Mouse (Mus musculus) lung, embryonic 14.5 days (tissue): ENCODE results near the gene Wipf1. TPM values are rescaled to one million over a fixed set of nuclear protein-coding genes. Genes with fewer than 3 reads are reported as not detected.

Experiments used
- ATAC-seq: fragments of 200-750 bp; cut with Nextera tagmentation; 2 replicates; pipeline ENCODE4 v1.8.0; 2017; ENCODE audit warnings: mild to moderate bottlenecking, moderate TSS enrichment, moderate library complexity; ENCODE audit not compliant: insufficient read depth
- DNase-seq: peaks from one replicate; pipeline ENCODE4 v3.0.0-alpha.2; 2015
- H3K27ac ChIP-seq: fragments of 300-500 bp; sonication (generic); 2 replicates; pipeline ENCODE4 v1.5.1; 2014; ENCODE audit warnings: low read depth, mild to moderate bottlenecking, moderate library complexity
- H3K27me3 ChIP-seq: fragments of 300-500 bp; sonication (generic); 2 replicates; pipeline ENCODE4 v1.6.1; 2014; ENCODE audit warnings: low read length, control low read depth; ENCODE audit not compliant: insufficient read depth
- H3K36me3 ChIP-seq: fragments of 300-500 bp; sonication (generic); 2 replicates; pipeline ENCODE4 v1.6.1; 2014; ENCODE audit warnings: control low read depth; ENCODE audit not compliant: insufficient read depth
- H3K4me1 ChIP-seq: fragments of 300-500 bp; sonication (generic); 2 replicates; pipeline ENCODE4 v1.6.1; 2014; ENCODE audit warnings: antibody characterized with exemption, control low read depth; ENCODE audit not compliant: insufficient read depth
- H3K4me2 ChIP-seq: fragments of 300-500 bp; sonication (generic); 2 replicates; pipeline ENCODE4 v1.6.1; 2014; ENCODE audit warnings: mild to moderate bottlenecking
- H3K4me3 ChIP-seq: fragments of 300-500 bp; sonication (generic); 2 replicates; pipeline ENCODE4 v1.5.1; 2014; ENCODE audit warnings: low read depth, low read length
- H3K9ac ChIP-seq: fragments of 300-500 bp; sonication (generic); 2 replicates; pipeline ENCODE4 v1.6.1; 2014
- H3K9me3 ChIP-seq: fragments of 300-500 bp; sonication (generic); 2 replicates; pipeline ENCODE4 v1.6.1; 2016; ENCODE audit warnings: low read depth, low read length, control low read depth
- CTCF ChIP-seq: IDR thresholded peaks from 2 replicates; pipeline ENCODE4 v1.5.1; 2016; ENCODE audit warnings: antibody characterized with exemption, low read depth
- WGBS: fragments of 180-500 bp; shearing (Covaris S2); extraction: QIAGEN DNeasy Blood & Tissue Kit; methylation state at CpG from one replicate; pipeline ENCODE4 v1.1.7; 2014; 5-methylcytosine and 5-hydroxymethylcytosine counted together
- polyA plus RNA-seq: library from polyadenylated mRNA; unstranded; fragments of >200 nt; fragmentation: Nextera tagmentation; extraction: Ambion mirVana; gene quantifications from 2 replicates; pipeline ENCODE4 v1.2.1, GENCODE M21; 2014

Gene Wipf1
- polyA plus RNA-seq, 1 experiment from 2014 or later, result 14.8 TPM

- H3K9me3 ChIP-seq, result no peaks in the 10 kb centered on the region
- no peaks in the 10 kb centered on the region for H3K27me3 ChIP-seq
- no peak for ATAC-seq
- 0 out of 2 replicates have a peak, but pooled peaks cover under 1% of the 10 kb centered on the region for H3K4me1 ChIP-seq
- TF ChIP-seq CTCF, result no peak
- peak; percentile 6 for DNase-seq
- no peak overlapping the region for H3K27ac ChIP-seq
- no peak overlapping the region for H3K4me3 ChIP-seq
- no peak overlapping the region for H3K9ac ChIP-seq
- H3K4me2 ChIP-seq, result no peak overlapping the region
- peaks cover 27% of the 10 kb centered on the region for H3K36me3 ChIP-seq
- WGBS, result 65% methylated on average over 10 of the region's 10 CpGs
These were observed 85.5 kb downstream of the Wipf1 start for GRCm38 (mm10) chr2:73443985-73444384.

- no peaks in the 10 kb centered on the region for H3K27me3 ChIP-seq
- no peak overlapping the region for H3K27ac ChIP-seq
- no peak overlapping the region for H3K4me2 ChIP-seq
- H3K4me3 ChIP-seq, result no peak overlapping the region
- H3K36me3 ChIP-seq, result peaks cover 30% of the 10 kb centered on the region
- no peaks in the 10 kb centered on the region for H3K9me3 ChIP-seq
- no peak for ATAC-seq
- H3K9ac ChIP-seq, result no peak overlapping the region
- DNase-seq, result no peak
- WGBS, result 69% methylated on average over 2 of the region's 2 CpGs
- TF ChIP-seq CTCF, result peak; percentile 28
- no peaks in the 10 kb centered on the region for H3K4me1 ChIP-seq
These were observed 87.5 kb downstream of the Wipf1 start for GRCm38 (mm10) chr2:73442015-73442414.

GRCm38 (mm10) chr2:73440319-73440718 lies 89.2 kb downstream of the Wipf1 start:
- H3K4me3 ChIP-seq, result no peak overlapping the region
- no peak overlapping the region for H3K4me2 ChIP-seq
- H3K27me3 ChIP-seq, result no peaks in the 10 kb centered on the region
- no peak for TF ChIP-seq CTCF
- no peak overlapping the region for H3K9ac ChIP-seq
- H3K27ac ChIP-seq, result no peak overlapping the region
- H3K36me3 ChIP-seq, result peaks cover 37% of the 10 kb centered on the region
- no peaks in the 10 kb centered on the region for H3K4me1 ChIP-seq
- 51% methylated on average over 2 of the region's 2 CpGs for WGBS
- no peaks in the 10 kb centered on the region for H3K9me3 ChIP-seq
- ATAC-seq (no peak), DNase-seq (no peak)

- DNase-seq, result no peak
- no peak for TF ChIP-seq CTCF
- H3K27ac ChIP-seq, result no peak overlapping the region
- no peaks in the 10 kb centered on the region for H3K4me1 ChIP-seq
- WGBS, result 49% methylated on average over 18 of the region's 18 CpGs
- no peak overlapping the region for H3K4me2 ChIP-seq
- no peak for ATAC-seq
- H3K27me3 ChIP-seq, result no peaks in the 10 kb centered on the region
- H3K9ac ChIP-seq, result no peak overlapping the region
- peaks cover 47% of the 10 kb centered on the region for H3K36me3 ChIP-seq
- no peak overlapping the region for H3K4me3 ChIP-seq
- H3K9me3 ChIP-seq, result no peaks in the 10 kb centered on the region
These were observed 92.6 kb downstream of the Wipf1 start for GRCm38 (mm10) chr2:73436976-73437375.

- no peak overlapping the region for H3K27ac ChIP-seq
- no peaks in the 10 kb centered on the region for H3K27me3 ChIP-seq
- no peak for TF ChIP-seq CTCF
- no peak for DNase-seq
- H3K9ac ChIP-seq, result no peak overlapping the region
- no peak for ATAC-seq
- no peaks in the 10 kb centered on the region for H3K9me3 ChIP-seq
- no peaks in the 10 kb centered on the region for H3K4me1 ChIP-seq
- peaks cover 46% of the 10 kb centered on the region for H3K36me3 ChIP-seq
- 84% methylated on average over 2 of the region's 2 CpGs for WGBS
- no peak overlapping the region for H3K4me2 ChIP-seq
- no peak overlapping the region for H3K4me3 ChIP-seq
These were observed 93.7 kb downstream of the Wipf1 start for GRCm38 (mm10) chr2:73435847-73436246.

GRCm38 (mm10) chr2:73431959-73432396 lies 97.6 kb downstream of the Wipf1 start:
- Histone ChIP-seq H3K4me2 (peak overlapping the region; percentile 47), H3K27ac (peak overlapping the region; percentile 62; the same call in 1 of the 2 replicates), H3K9me3 (no peaks in the 10 kb centered on the region), H3K9ac (peak overlapping the region; percentile 37), H3K4me3 (peak overlapping the region; percentile 8; the same call in 1 of the 2 replicates), H3K4me1 (no peaks in the 10 kb centered on the region), H3K36me3 (peaks cover 29% of the 10 kb centered on the region), H3K27me3 (no peaks in the 10 kb centered on the region)
- WGBS, result 19% methylated on average over 14 of the region's 14 CpGs
- ATAC-seq (peak; percentile 75), DNase-seq (peak; percentile 76)
- no peak for TF ChIP-seq CTCF

GRCm38 (mm10) chr2:73428803-73429468 lies 100.6 kb downstream of the Wipf1 start:
- H3K4me2 ChIP-seq, result no peak overlapping the region

More at GRCm38 (mm10) chr2:73428803-73429468, 100.6 kb downstream of the Wipf1 start:
- Histone ChIP-seq H3K4me3 (no peak overlapping the region), H3K36me3 (peaks cover 9% of the 10 kb centered on the region), H3K9me3 (no peaks in the 10 kb centered on the region), H3K27me3 (no peaks in the 10 kb centered on the region), H3K9ac (no peak overlapping the region), H3K4me1 (no peaks in the 10 kb centered on the region), H3K27ac (no peak overlapping the region)
- no peak for TF ChIP-seq CTCF
- peak; percentile 25 for DNase-seq
- 48% methylated on average over 21 of the region's 21 CpGs for WGBS
- ATAC-seq, result peak; percentile 43; the same call in 1 of the 2 replicates
